Mouse (Mus musculus) hindbrain, embryonic 16.5 days (tissue): Measurements from ENCODE around the gene Tec. TPM values are rescaled to one million over a fixed set of nuclear protein-coding genes. Genes with fewer than 3 reads are reported as not detected.

Experiments used
- ATAC-seq: fragments of 200-750 bp; cut with Nextera tagmentation; 2 replicates; pipeline ENCODE4 v1.8.0; 2017; ENCODE audit warnings: moderate TSS enrichment, moderate library complexity
- H3K27ac ChIP-seq: fragments of 300-500 bp; sonication (generic); 2 replicates; pipeline ENCODE4 v1.5.1; 2014; ENCODE audit warnings: low read depth, mild to moderate bottlenecking, control low read depth, low read length, moderate library complexity
- H3K27me3 ChIP-seq: fragments of 300-500 bp; sonication (generic); replicated peaks from 2 replicates; pipeline ENCODE4 v1.6.1; 2014; ENCODE audit warnings: low read length; ENCODE audit not compliant: control insufficient read depth, insufficient read depth
- H3K36me3 ChIP-seq: fragments of 300-500 bp; sonication (generic); 2 replicates; pipeline ENCODE4 v1.6.1; 2014; ENCODE audit warnings: mild to moderate bottlenecking, low read length, moderate library complexity, mixed read lengths; ENCODE audit not compliant: control insufficient read depth, insufficient read depth
- H3K4me1 ChIP-seq: fragments of 300-500 bp; sonication (generic); 2 replicates; pipeline ENCODE4 v1.6.1; 2014; ENCODE audit warnings: low read depth, low read length; ENCODE audit not compliant: control insufficient read depth, insufficient read depth
- H3K4me2 ChIP-seq: fragments of 300-500 bp; sonication (generic); 2 replicates; pipeline ENCODE4 v1.6.1; 2014; ENCODE audit warnings: mild to moderate bottlenecking, low read length, control low read depth, moderate library complexity
- H3K4me3 ChIP-seq: fragments of 300-500 bp; sonication (generic); 2 replicates; pipeline ENCODE4 v1.5.1; 2014; ENCODE audit warnings: mild to moderate bottlenecking, low read length, control low read depth, moderate library complexity
- H3K9ac ChIP-seq: fragments of 300-500 bp; sonication (generic); 2 replicates; pipeline ENCODE4 v1.6.1; 2014; ENCODE audit warnings: low read depth, mild to moderate bottlenecking, control low read depth, low read length, moderate library complexity
- H3K9me3 ChIP-seq: fragments of 300-500 bp; sonication (generic); 2 replicates; pipeline ENCODE4 v1.6.1; 2014; ENCODE audit warnings: mild to moderate bottlenecking, low read length, moderate library complexity; ENCODE audit not compliant: control insufficient read depth
- WGBS: fragments of 180-500 bp; shearing (Covaris S2); extraction: QIAGEN DNeasy Blood & Tissue Kit; methylation state at CpG from one replicate; pipeline ENCODE4 v1.1.7; 2014; 5-methylcytosine and 5-hydroxymethylcytosine counted together
- polyA plus RNA-seq: library from polyadenylated mRNA; unstranded; fragments of >200 nt; fragmentation: Nextera tagmentation; extraction: Ambion mirVana; gene quantifications from 2 replicates; pipeline ENCODE4 v1.2.1, GENCODE M21; 2015

Gene Tec
- polyA plus RNA-seq: 8.4 and 9.8 TPM in 2 replicates

- peak; percentile 95 for ATAC-seq
- Histone ChIP-seq H3K4me3 (peak within 1 kb of the TSS; percentile 57), H3K9ac (peak within 1 kb of the TSS; percentile 65), H3K9me3 (no peaks in the 10 kb centered on the region), H3K4me2 (peak within 1 kb of the TSS; percentile 92), H3K27me3 (peaks cover 9% of the 10 kb centered on the region), H3K36me3 (no peaks in the 10 kb centered on the region), H3K4me1 (peaks cover 5% of the 10 kb centered on the region), H3K27ac (peak within 1 kb of the TSS; percentile 15)
- WGBS: 1% methylated on average over 55 of the region's 60 CpGs
Measured at GRCm38 (mm10) chr5:72868091-72868875, at the start of gene Tec. Gene Tec, minus strand, starts transcription at chr5:72868483.

GRCm38 (mm10) chr5:72916851-72917250 is 48.6 kb upstream of the Tec start:
- no peak for ATAC-seq
- 0 out of 2 replicates have a peak overlapping the region, but pooled peaks have one; percentile 99 for H3K4me3 ChIP-seq
- H3K9me3 ChIP-seq: no peaks in the 10 kb centered on the region
- H3K36me3 ChIP-seq: no peaks in the 10 kb centered on the region
- WGBS: 80% methylated on average over 1 of the region's 1 CpGs
- no peak overlapping the region for H3K27ac ChIP-seq
- H3K27me3 ChIP-seq: no peaks in the 10 kb centered on the region
- H3K9ac ChIP-seq: no peak overlapping the region; the same call in 1 of the 2 replicates
- peak overlapping the region; percentile 82 for H3K4me2 ChIP-seq
- H3K4me1 ChIP-seq: peaks cover 17% of the 10 kb centered on the region

DNA sequence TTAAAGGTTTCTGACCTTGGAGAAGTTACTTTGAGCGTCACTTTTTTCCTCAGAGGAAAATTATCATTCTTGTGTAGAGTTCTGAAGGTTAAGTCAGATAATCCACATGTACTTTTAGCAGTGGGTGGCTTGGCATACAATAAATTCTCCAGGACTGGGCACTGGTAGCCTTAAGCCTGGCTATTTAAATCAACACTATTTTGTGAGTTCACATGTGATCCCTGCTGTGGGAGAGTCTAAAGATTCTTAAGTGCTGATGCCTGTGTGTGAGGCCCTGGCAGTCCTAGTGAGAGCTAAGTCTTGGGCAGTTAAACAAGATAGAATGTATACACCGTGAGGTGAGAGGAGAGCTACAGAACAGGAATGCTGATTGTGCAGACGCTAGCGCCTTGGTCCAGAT is 47.8 kb upstream of the Tec start:
- Histone ChIP-seq H3K36me3 (no peaks in the 10 kb centered on the region), H3K9me3 (no peaks in the 10 kb centered on the region), H3K27ac (no peak overlapping the region), H3K4me3 (peak overlapping the region; percentile 99), H3K4me1 (peaks cover 17% of the 10 kb centered on the region), H3K27me3 (no peaks in the 10 kb centered on the region), H3K4me2 (peak overlapping the region; percentile 82), H3K9ac (peak overlapping the region; percentile 100)
- ATAC-seq: no peak
- WGBS: 48% methylated on average over 4 of the region's 4 CpGs

DNA sequence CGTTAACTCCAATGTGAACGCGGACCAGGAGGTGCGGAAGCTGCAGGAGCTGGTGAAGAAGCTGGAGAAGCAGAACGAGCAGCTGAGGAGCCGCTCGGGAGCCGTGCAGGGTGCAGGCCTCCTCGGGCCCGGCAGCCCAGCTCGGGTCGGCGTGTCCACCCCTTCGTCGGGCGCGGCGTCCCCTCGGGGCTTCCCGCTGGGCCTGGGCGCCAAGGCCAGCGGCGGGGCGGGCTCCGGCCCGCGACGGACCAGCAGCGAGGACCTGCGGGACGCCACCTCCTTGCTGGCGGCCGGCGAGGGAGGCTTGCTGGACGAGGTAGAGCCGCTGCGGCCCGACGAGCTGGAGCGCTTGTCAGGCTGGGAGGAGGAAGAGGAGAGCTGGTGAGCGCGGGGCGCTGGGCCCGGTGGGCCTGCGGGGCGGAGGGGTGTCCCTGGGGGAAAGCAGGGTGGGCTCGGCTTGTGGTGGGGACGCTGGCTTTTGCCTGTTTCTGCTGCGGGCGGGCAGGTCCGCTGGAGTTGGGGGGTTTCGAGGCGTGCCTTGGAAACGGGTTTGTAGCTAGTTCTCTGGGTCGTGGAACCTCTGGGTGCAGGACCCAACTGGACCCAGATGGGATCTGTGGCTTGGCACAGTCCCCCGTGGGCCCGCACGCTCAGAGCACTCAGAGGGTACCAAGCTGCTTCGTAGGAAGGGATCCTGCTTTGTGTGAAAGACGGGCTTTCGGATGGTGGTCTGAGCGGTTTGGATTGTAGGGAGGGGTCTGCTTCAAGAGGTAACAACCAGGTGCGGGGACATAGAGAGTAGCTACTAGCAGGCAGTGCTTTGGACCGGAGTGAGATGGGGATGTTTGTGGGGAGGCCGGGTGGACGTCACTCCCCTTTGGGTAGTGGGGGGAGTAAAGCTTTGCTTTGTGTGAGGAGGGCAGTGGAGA is 46.6 kb upstream of the Tec start:
- ATAC-seq: peak; percentile 64

DNA sequence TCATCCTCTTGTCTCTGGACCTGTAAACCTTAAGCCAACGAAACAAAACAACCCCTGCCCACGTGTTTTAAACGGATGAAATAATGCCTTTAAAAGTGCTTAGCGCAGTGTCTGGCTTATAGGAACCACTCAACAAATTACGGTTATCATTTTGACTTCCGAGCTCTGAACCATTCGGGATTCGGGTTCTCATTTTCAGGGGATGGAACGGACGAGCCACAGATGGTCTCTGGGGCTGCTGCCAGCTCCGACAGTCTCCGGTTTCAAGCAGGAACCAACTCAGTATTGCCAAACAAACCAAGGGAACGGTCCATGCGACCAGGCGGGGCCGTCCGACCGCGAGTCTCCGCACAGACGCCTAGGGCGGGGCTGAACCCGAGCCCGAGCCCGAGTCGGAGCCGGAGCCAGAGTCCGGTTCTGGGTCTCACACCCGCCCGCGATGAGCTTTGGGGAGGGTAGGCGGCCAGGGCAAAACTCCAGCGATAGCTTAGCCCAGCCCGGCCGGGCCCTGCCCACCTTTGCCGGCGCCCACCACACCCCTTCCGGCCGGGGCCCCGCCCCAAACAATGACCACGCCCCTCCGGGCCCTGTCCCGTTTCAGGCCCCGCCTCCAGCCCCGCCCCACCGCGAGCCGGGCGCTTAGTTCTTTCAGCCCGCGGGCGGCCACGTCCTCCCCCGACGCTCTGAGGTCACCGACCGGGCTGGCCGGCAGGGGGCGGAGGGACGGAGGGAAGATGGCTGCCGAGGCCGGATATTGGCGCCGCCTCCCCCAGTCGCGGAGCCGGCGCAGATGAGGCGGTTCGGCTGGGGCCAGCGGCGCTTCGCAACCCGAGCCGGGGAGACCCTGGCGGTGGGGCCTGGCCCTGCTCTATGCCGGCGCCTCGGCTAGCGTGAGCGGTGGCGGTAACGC is 45.6 kb upstream of the Tec start, which contains the start of gene Slain2:
TSS of gene Slain2 (plus strand) at position 657 of the 910 bp plus-strand sequence.
- Histone ChIP-seq H3K27me3 (no peaks in the 10 kb centered on the region), H3K9me3 (no peaks in the 10 kb centered on the region), H3K4me2 (peak within 1 kb of the TSS; percentile 82), H3K4me3 (peak within 1 kb of the TSS; percentile 99), H3K27ac (peak within 1 kb of the TSS; percentile 98), H3K4me1 (peaks cover 17% of the 10 kb centered on the region), H3K9ac (peak within 1 kb of the TSS; percentile 100), H3K36me3 (no peaks in the 10 kb centered on the region)
- peak; percentile 93 for ATAC-seq
- under 1% methylated on average over 66 of the region's 83 CpGs for WGBS

More for the DNA sequence above, 46.6 kb upstream of the Tec start:
- WGBS: under 1% methylated on average over 64 of the region's 66 CpGs
- peak overlapping the region; percentile 98 for H3K27ac ChIP-seq
- no peaks in the 10 kb centered on the region for H3K9me3 ChIP-seq
- H3K27me3 ChIP-seq: no peaks in the 10 kb centered on the region
- H3K4me2 ChIP-seq: peak overlapping the region; percentile 82
- peak overlapping the region; percentile 99 for H3K4me3 ChIP-seq
- peaks cover 17% of the 10 kb centered on the region for H3K4me1 ChIP-seq
- no peaks in the 10 kb centered on the region for H3K36me3 ChIP-seq
- H3K9ac ChIP-seq: peak overlapping the region; percentile 100

DNA sequence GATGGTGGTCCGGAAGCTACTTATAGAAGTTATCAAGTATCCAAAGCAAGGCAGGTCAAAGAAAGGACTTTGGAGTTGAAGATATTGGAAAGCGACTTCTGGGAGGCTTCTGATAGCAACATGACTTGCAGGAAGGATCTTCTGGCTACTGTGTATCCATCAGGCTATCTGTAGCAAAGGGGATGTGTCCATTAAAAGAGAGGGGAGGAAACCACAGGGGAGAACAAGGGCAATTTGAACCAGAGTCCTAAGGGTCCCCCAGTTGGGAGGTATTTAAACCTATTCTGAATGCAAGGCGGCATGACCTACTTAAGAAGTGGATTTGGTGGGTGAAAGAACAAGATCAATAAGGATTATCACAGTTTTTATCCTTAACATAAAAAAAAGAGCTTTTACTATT is 43.0 kb upstream of the Tec start:
- WGBS: 90% methylated on average over 3 of the region's 3 CpGs
- H3K9ac ChIP-seq: no peak overlapping the region
- H3K27me3 ChIP-seq: no peaks in the 10 kb centered on the region
- H3K9me3 ChIP-seq: no peaks in the 10 kb centered on the region
- no peak overlapping the region for H3K27ac ChIP-seq
- peaks cover 8% of the 10 kb centered on the region for H3K4me1 ChIP-seq
- no peak overlapping the region for H3K4me2 ChIP-seq
- no peak overlapping the region for H3K4me3 ChIP-seq
- no peaks in the 10 kb centered on the region for H3K36me3 ChIP-seq
- no peak for ATAC-seq

DNA sequence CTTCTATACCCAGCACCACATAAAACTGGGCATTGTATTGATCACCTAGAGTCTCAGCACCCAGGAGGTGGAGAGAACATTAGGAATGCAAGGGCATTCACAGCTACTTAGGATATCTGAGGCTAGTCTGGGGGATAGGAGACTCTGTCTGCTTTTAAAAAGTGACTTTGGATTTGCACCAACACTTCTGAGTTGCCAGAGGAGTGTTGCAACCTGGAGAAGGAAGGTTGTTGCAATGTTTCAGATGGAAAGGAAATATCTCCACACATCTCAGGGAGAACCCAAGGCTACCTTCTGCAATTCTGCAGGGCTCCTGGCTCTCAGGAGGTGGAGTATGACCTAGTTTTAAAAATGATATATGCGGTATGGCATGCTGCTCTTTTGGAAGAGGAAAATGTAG is 42.1 kb upstream of the Tec start:
- Histone ChIP-seq H3K9ac (no peak overlapping the region), H3K4me2 (no peak overlapping the region), H3K9me3 (no peaks in the 10 kb centered on the region), H3K4me1 (no peaks in the 10 kb centered on the region; the same call in 1 of the 2 replicates), H3K27me3 (no peaks in the 10 kb centered on the region), H3K36me3 (no peaks in the 10 kb centered on the region), H3K4me3 (no peak overlapping the region), H3K27ac (no peak overlapping the region)
- WGBS: 90% methylated on average over 1 of the region's 1 CpGs
- ATAC-seq: no peak

DNA sequence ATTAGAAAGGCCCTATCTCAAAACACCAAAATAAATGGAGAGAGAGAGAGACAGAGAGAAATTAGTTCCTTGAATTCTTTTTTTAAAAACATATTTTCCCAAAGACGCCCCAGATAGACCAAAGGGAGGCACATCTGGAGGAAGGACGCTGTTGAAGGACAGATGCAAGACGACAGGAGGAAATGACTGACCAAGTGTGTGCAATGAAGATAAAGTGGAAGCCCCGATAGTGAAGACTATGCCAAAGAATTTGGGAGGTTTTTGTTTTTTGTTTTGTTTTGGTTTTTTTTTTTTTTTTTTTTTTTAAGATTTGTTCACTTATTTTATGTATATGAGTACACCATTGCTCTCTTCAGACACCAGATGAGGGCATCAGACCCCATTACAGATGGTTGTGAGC is 41.1 kb upstream of the Tec start:
- H3K4me1 ChIP-seq: no peaks in the 10 kb centered on the region; the same call in 1 of the 2 replicates
- ATAC-seq: no peak
- WGBS: 79% methylated on average over 4 of the region's 4 CpGs

More for the DNA sequence above, 41.1 kb upstream of the Tec start:
- H3K27ac ChIP-seq: no peak overlapping the region
- no peak overlapping the region for H3K4me3 ChIP-seq
- H3K9me3 ChIP-seq: no peaks in the 10 kb centered on the region
- no peaks in the 10 kb centered on the region for H3K27me3 ChIP-seq
- no peak overlapping the region for H3K4me2 ChIP-seq
- no peaks in the 10 kb centered on the region for H3K36me3 ChIP-seq
- H3K9ac ChIP-seq: no peak overlapping the region
